Mouse (Mus musculus) midbrain, embryonic 15.5 days (tissue): ENCODE data around the gene Tgds. TPM values are rescaled to one million over a fixed set of nuclear protein-coding genes. Genes with fewer than 3 reads are reported as not detected.
A peak's percentile ranks its signal among the peaks of the same experiment; 100 is the strongest.
"Not testable (repeated sequence)": the region's sequence is repeated elsewhere in the genome, so short reads cannot be mapped to it uniquely, and the experiment has no call there.

Source experiments
- ATAC-seq: fragments of 200-750 bp; cut with Nextera tagmentation; replicated peaks from 2 replicates; pipeline ENCODE4 v1.8.0; 2017; ENCODE audit warnings: moderate TSS enrichment
- H3K27ac ChIP-seq: fragments of 300-500 bp; sonication (generic); 2 replicates; pipeline ENCODE4 v1.5.1; 2015; ENCODE audit warnings: mild to moderate bottlenecking, inconsistent platforms
- H3K27me3 ChIP-seq: fragments of 300-500 bp; sonication (generic); replicated peaks from 2 replicates; pipeline ENCODE4 v1.6.1; 2015; ENCODE audit warnings: inconsistent platforms
- H3K36me3 ChIP-seq: fragments of 300-500 bp; sonication (generic); replicated peaks from 2 replicates; pipeline ENCODE4 v1.6.1; 2015; ENCODE audit warnings: inconsistent platforms
- H3K4me1 ChIP-seq: fragments of 300-500 bp; sonication (generic); 2 replicates; pipeline ENCODE4 v1.6.1; 2015; ENCODE audit warnings: inconsistent platforms
- H3K4me2 ChIP-seq: fragments of 300-500 bp; sonication (generic); 2 replicates; pipeline ENCODE4 v1.6.1; 2015; ENCODE audit warnings: inconsistent platforms, mild to moderate bottlenecking, moderate library complexity
- H3K4me3 ChIP-seq: fragments of 300-500 bp; sonication (generic); 2 replicates; pipeline ENCODE4 v1.5.1; 2015; ENCODE audit warnings: mild to moderate bottlenecking, inconsistent platforms
- H3K9ac ChIP-seq: fragments of 300-500 bp; sonication (generic); 2 replicates; pipeline ENCODE4 v1.6.1; 2015; ENCODE audit warnings: mild to moderate bottlenecking, inconsistent platforms
- H3K9me3 ChIP-seq: fragments of 300-500 bp; sonication (generic); 2 replicates; pipeline ENCODE4 v1.6.1; 2016; ENCODE audit warnings: inconsistent platforms
- WGBS: fragments of 180-500 bp; shearing (Covaris S2); methylation state at CpG from one replicate; pipeline ENCODE4 v1.1.7; 2015; ENCODE audit warnings: mixed read lengths; 5-methylcytosine and 5-hydroxymethylcytosine counted together
- polyA plus RNA-seq: library from polyadenylated mRNA; unstranded; fragments of >200 nt; fragmentation: Nextera tagmentation; extraction: Ambion mirVana; gene quantifications from 2 replicates; pipeline ENCODE4 v1.2.1, GENCODE M21; 2015

Tgds gene
- polyA plus RNA-seq, 1 experiment from 2014 or later = 16.8 TPM

GRCm38 (mm10) chr14:118156740-118157139 lies 24.2 kb upstream of the Tgds start:
- no peak overlapping the region for H3K9ac ChIP-seq
- H3K4me3 ChIP-seq = no peak overlapping the region
- H3K27ac ChIP-seq = no peak overlapping the region
- H3K9me3 ChIP-seq = no peaks in the 10 kb centered on the region
- H3K4me2 ChIP-seq = no peak overlapping the region
- 83% methylated on average over 10 of the region's 10 CpGs for WGBS
- ATAC-seq = 0 out of 2 replicates have a peak, but pooled peaks have one; percentile 57
- H3K4me1 ChIP-seq = no peaks in the 10 kb centered on the region
- H3K27me3 ChIP-seq = no peaks in the 10 kb centered on the region
- H3K36me3 ChIP-seq = peaks cover 10% of the 10 kb centered on the region; the same call in 1 of the 2 replicates

GRCm38 (mm10) chr14:118156056-118156455 lies 23.5 kb upstream of the Tgds start:
- H3K36me3 ChIP-seq = peaks cover 10% of the 10 kb centered on the region; the same call in 1 of the 2 replicates
- not testable (repeated sequence) for H3K4me2 ChIP-seq, ATAC-seq, H3K27ac ChIP-seq, H3K27me3 ChIP-seq, H3K9ac ChIP-seq, H3K9me3 ChIP-seq, H3K4me3 ChIP-seq, H3K4me1 ChIP-seq
- whole genome bisulfite sequencing = 96% methylated on average over 16 of the region's 16 CpGs

- no peak overlapping the region for H3K9ac ChIP-seq
- no peaks in the 10 kb centered on the region for H3K4me1 ChIP-seq
- no peaks in the 10 kb centered on the region for H3K27me3 ChIP-seq
- 0 out of 2 replicates have a peak, but pooled peaks cover 2% of the 10 kb centered on the region for H3K36me3 ChIP-seq
- H3K4me3 ChIP-seq = no peak overlapping the region
- H3K9me3 ChIP-seq = no peaks in the 10 kb centered on the region
- H3K4me2 ChIP-seq = no peak overlapping the region
- WGBS = 94% methylated on average over 8 of the region's 8 CpGs
- ATAC-seq = no peak
- H3K27ac ChIP-seq = no peak overlapping the region
Observed at GRCm38 (mm10) chr14:118152294-118152651, 19.7 kb upstream of the Tgds start.

GRCm38 (mm10) chr14:118151651-118152293 lies 19.2 kb upstream of the Tgds start:
- H3K9ac ChIP-seq = no peak overlapping the region
- 0 out of 2 replicates have a peak, but pooled peaks cover 2% of the 10 kb centered on the region for H3K36me3 ChIP-seq
- ATAC-seq = no peak
- no peaks in the 10 kb centered on the region for H3K9me3 ChIP-seq
- 82% methylated on average over 5 of the region's 5 CpGs for WGBS
- H3K4me3 ChIP-seq = no peak overlapping the region
- no peaks in the 10 kb centered on the region for H3K4me1 ChIP-seq
- H3K27me3 ChIP-seq = no peaks in the 10 kb centered on the region
- H3K4me2 ChIP-seq = no peak overlapping the region
- no peak overlapping the region for H3K27ac ChIP-seq

- ATAC-seq = no peak
- 92% methylated on average over 26 of the region's 26 CpGs for WGBS
- H3K9ac ChIP-seq = no peak overlapping the region
- H3K27me3 ChIP-seq = no peaks in the 10 kb centered on the region
- H3K9me3 ChIP-seq = no peaks in the 10 kb centered on the region
- no peak overlapping the region for H3K4me3 ChIP-seq
- H3K4me1 ChIP-seq = no peaks in the 10 kb centered on the region
- H3K27ac ChIP-seq = no peak overlapping the region
- 0 out of 2 replicates have a peak, but pooled peaks cover 2% of the 10 kb centered on the region for H3K36me3 ChIP-seq
- no peak overlapping the region for H3K4me2 ChIP-seq
Observed at GRCm38 (mm10) chr14:118150656-118151551, 18.3 kb upstream of the Tgds start.

- WGBS = 78% methylated on average over 10 of the region's 10 CpGs
- Histone ChIP-seq H3K9me3 (no peaks in the 10 kb centered on the region), H3K9ac (no peak overlapping the region), H3K4me2 (no peak overlapping the region), H3K4me3 (no peak overlapping the region), H3K27me3 (no peaks in the 10 kb centered on the region), H3K36me3 (0 out of 2 replicates have a peak, but pooled peaks cover 2% of the 10 kb centered on the region), H3K4me1 (no peaks in the 10 kb centered on the region), H3K27ac (no peak overlapping the region)
- no peak for ATAC-seq
Observed at GRCm38 (mm10) chr14:118148554-118148953, 16.0 kb upstream of the Tgds start.

- no peak for ATAC-seq
- WGBS = 95% methylated on average over 13 of the region's 13 CpGs
- Histone ChIP-seq H3K4me2 (no peak overlapping the region), H3K4me1 (no peaks in the 10 kb centered on the region), H3K4me3 (no peak overlapping the region), H3K36me3 (0 out of 2 replicates have a peak, but pooled peaks cover 2% of the 10 kb centered on the region), H3K9me3 (no peaks in the 10 kb centered on the region), H3K9ac (no peak overlapping the region), H3K27me3 (no peaks in the 10 kb centered on the region), H3K27ac (no peak overlapping the region)
Observed at GRCm38 (mm10) chr14:118148046-118148445, 15.5 kb upstream of the Tgds start.

GRCm38 (mm10) chr14:118142283-118142682 lies 9.7 kb upstream of the Tgds start:
- Histone ChIP-seq H3K4me1 (peaks cover 9% of the 10 kb centered on the region), H3K27me3 (no peaks in the 10 kb centered on the region), H3K4me3 (no peak overlapping the region), H3K9ac (no peak overlapping the region), H3K27ac (no peak overlapping the region), H3K36me3 (no peaks in the 10 kb centered on the region), H3K4me2 (no peak overlapping the region), H3K9me3 (no peaks in the 10 kb centered on the region)
- no peak for ATAC-seq
- WGBS = 94% methylated on average over 5 of the region's 5 CpGs

- H3K36me3 ChIP-seq = no peaks in the 10 kb centered on the region
- no peaks in the 10 kb centered on the region for H3K9me3 ChIP-seq
- peak overlapping the region; percentile 59 for H3K4me2 ChIP-seq
- peak overlapping the region; percentile 86 for H3K4me3 ChIP-seq
- ATAC-seq = peak; percentile 40
- peak overlapping the region; percentile 85 for H3K9ac ChIP-seq
- WGBS = 1% methylated on average over 13 of the region's 13 CpGs
- peak overlapping the region; percentile 82 for H3K27ac ChIP-seq
- 0 out of 2 replicates have a peak, but pooled peaks cover 3% of the 10 kb centered on the region for H3K27me3 ChIP-seq
- peaks cover 22% of the 10 kb centered on the region for H3K4me1 ChIP-seq
Observed at GRCm38 (mm10) chr14:118137487-118137886, 4.9 kb upstream of the Tgds start.

GRCm38 (mm10) chr14:118136744-118137452 lies 4.3 kb upstream of the Tgds start, which contains the start of gene Gpr180:
Gpr180 (plus strand) TSS chr14:118137158.
- H3K9me3 ChIP-seq = no peaks in the 10 kb centered on the region
- peak within 1 kb of the TSS; percentile 59 for H3K4me2 ChIP-seq
- H3K9ac ChIP-seq = peak within 1 kb of the TSS; percentile 85
- 0 out of 2 replicates have a peak, but pooled peaks cover 3% of the 10 kb centered on the region for H3K27me3 ChIP-seq
- WGBS = under 1% methylated on average over 72 of the region's 77 CpGs
- peaks cover 24% of the 10 kb centered on the region for H3K4me1 ChIP-seq
- peak; percentile 97 for ATAC-seq
- no peaks in the 10 kb centered on the region for H3K36me3 ChIP-seq
- peak within 1 kb of the TSS; percentile 86 for H3K4me3 ChIP-seq
- H3K27ac ChIP-seq = peak within 1 kb of the TSS; percentile 82

- Histone ChIP-seq H3K36me3 (peaks cover 3% of the 10 kb centered on the region; the same call in 1 of the 2 replicates), H3K4me2 (peak overlapping the region; percentile 67), H3K9me3 (no peaks in the 10 kb centered on the region), H3K27me3 (0 out of 2 replicates have a peak, but pooled peaks cover 3% of the 10 kb centered on the region), H3K4me3 (peak overlapping the region; percentile 76), H3K27ac (peak overlapping the region; percentile 73), H3K9ac (peak overlapping the region; percentile 63), H3K4me1 (peaks cover 25% of the 10 kb centered on the region)
- WGBS = 14% methylated on average over 21 of the region's 21 CpGs
- ATAC-seq = peak; percentile 24
Observed at GRCm38 (mm10) chr14:118131931-118132641, 469 bp downstream of the Tgds start.
